Mouse (Mus musculus) forebrain, embryonic 10.5 days (tissue): Measurements from ENCODE around the gene Arhgdib. TPM values are rescaled to one million over a fixed set of nuclear protein-coding genes. Genes with fewer than 3 reads are reported as not detected.

ENCODE experiments used
- DNase-seq: peaks from one replicate; pipeline ENCODE4 v3.0.0-alpha.2; 2017; ENCODE audit warnings: low spot score; ENCODE audit errors: extremely low spot score
- H3K27ac ChIP-seq: fragments of 300-500 bp; sonication (generic); 2 replicates; pipeline ENCODE4 v1.5.1; 2016; ENCODE audit warnings: mild to moderate bottlenecking
- H3K27me3 ChIP-seq: fragments of 300-500 bp; sonication (generic); 2 replicates; pipeline ENCODE4 v1.6.1; 2016; ENCODE audit warnings: mild to moderate bottlenecking; ENCODE audit not compliant: poor library complexity, severe bottlenecking
- H3K36me3 ChIP-seq: fragments of 300-500 bp; sonication (generic); replicated peaks from 2 replicates; pipeline ENCODE4 v1.6.1; 2016; ENCODE audit warnings: mild to moderate bottlenecking, moderate library complexity
- H3K4me1 ChIP-seq: fragments of 300-500 bp; sonication (generic); 2 replicates; pipeline ENCODE4 v1.6.1; 2016
- H3K4me3 ChIP-seq: fragments of 300-500 bp; sonication (generic); 2 replicates; pipeline ENCODE4 v1.5.1; 2016; ENCODE audit warnings: mild to moderate bottlenecking, moderate library complexity
- H3K9me3 ChIP-seq: fragments of 300-500 bp; sonication (generic); 2 replicates; pipeline ENCODE4 v1.6.1; 2016; ENCODE audit warnings: mild to moderate bottlenecking, moderate library complexity
- WGBS: fragments of 180-500 bp; shearing (Covaris S2); methylation state at CpG from one replicate; pipeline ENCODE4 v1.1.7; 2016; 5-methylcytosine and 5-hydroxymethylcytosine counted together
- polyA plus RNA-seq: library from polyadenylated mRNA; unstranded; fragments of >200 nt; fragmentation: Nextera tagmentation; extraction: Ambion mirVana; gene quantifications from 2 replicates; pipeline ENCODE4 v1.2.1, GENCODE M21; 2016

The Arhgdib gene
- polyA plus RNA-seq, 1 experiment from 2014 or later: 25.3 TPM

DNA sequence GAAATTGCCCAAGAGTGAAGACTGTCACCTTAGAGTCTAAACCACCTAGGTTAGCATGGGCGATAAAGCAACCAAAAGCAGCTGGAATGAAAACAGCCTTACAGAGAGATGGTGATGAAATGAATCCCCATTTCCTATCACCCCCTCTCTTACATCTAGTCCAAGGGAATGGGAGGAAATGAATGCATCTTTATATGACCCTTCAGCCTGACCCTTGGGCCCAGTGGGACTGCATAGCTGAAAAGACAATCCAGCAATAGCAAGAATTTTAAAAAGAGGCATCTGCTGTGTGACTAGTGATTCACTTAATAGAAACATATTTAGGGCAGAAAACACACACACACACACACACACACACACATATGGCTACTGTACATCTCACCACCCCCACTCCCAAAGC is 14.1 kb downstream of the Arhgdib start:
- WGBS: 90% methylated on average over 1 of the region's 1 CpGs
- no peak overlapping the region for H3K4me3 ChIP-seq
- 0 out of 2 replicates have a peak, but pooled peaks cover 4% of the 10 kb centered on the region for H3K4me1 ChIP-seq
- H3K9me3 ChIP-seq: no peaks in the 10 kb centered on the region
- no peaks in the 10 kb centered on the region for H3K36me3 ChIP-seq
- no peak for DNase-seq
- H3K27me3 ChIP-seq: no peaks in the 10 kb centered on the region
- no peak overlapping the region for H3K27ac ChIP-seq

DNA sequence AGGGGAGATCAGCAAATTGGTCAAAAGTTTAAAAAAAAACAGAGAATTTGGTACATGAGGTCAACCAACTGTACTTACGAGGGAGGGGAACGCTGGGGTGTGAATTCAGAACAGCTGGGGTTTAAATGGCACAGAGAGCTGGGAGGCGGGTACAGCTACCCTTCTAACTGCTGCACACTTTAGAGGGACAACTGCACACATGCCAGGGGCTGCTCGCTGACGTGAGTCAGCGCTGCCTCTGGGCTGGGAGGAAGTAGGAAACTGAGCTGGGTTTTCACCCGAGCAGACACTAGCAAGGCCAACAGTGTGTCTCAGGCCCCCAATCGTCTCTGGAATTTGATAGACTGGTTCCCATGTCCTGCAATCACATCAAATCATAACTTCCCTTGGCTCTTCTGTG is 16.6 kb downstream of the Arhgdib start:
- no peak overlapping the region for H3K27ac ChIP-seq
- no peaks in the 10 kb centered on the region for H3K36me3 ChIP-seq
- H3K4me3 ChIP-seq: no peak overlapping the region
- WGBS: 83% methylated on average over 8 of the region's 8 CpGs
- H3K27me3 ChIP-seq: no peaks in the 10 kb centered on the region
- no peaks in the 10 kb centered on the region for H3K9me3 ChIP-seq
- 0 out of 2 replicates have a peak, but pooled peaks cover 2% of the 10 kb centered on the region for H3K4me1 ChIP-seq
- DNase-seq: no peak

DNA sequence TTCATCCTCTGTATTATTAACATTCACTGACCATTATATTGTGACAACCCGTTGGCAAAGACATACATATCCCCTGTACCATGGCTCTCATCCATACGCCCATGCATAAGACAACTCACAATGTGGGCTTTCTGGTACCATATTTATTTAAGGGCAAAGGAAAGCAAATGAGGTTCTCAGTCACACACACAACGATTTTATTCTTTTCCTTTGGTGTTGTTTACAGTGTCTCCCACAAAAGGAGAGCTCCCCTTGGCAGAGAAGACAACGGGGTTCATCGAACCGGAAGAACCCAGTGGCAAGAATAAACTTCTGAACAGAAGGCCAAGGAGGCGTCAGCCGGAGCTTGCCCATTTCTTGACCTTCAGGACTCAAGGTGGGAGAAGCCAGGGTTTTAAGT is 18.2 kb downstream of the Arhgdib start, which contains the start of gene Pde6h:
Pde6h (plus strand) TSS at position 301 of the 400 bp plus-strand sequence.
- H3K4me3 ChIP-seq: no peak within 1 kb of the TSS
- no peaks in the 10 kb centered on the region for H3K36me3 ChIP-seq
- no peaks in the 10 kb centered on the region for H3K9me3 ChIP-seq
- H3K4me1 ChIP-seq: 0 out of 2 replicates have a peak, but pooled peaks cover 2% of the 10 kb centered on the region
- no peak within 1 kb of the TSS for H3K27ac ChIP-seq
- WGBS: 92% methylated on average over 8 of the region's 8 CpGs
- no peak for DNase-seq
- H3K27me3 ChIP-seq: no peaks in the 10 kb centered on the region

DNA sequence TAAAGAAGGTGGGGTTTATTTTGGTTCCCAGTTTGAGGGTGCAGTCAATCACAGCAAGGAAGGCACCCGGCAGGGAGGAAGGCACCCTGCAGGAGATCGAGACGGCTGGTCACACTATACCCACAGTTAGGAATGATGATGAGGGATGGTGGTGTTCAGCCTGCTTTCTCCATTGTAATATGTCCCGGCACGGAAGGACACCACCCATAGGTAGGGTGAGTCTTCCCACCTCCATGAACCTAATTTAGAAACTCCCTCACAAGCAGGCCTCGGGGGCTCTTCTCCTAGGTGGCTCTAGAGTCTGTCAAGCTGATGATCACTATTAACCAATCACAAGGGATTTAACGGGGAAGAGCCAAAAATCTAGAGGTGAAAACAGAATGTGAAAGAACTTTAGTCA is 18.8 kb downstream of the Arhgdib start:
- no peaks in the 10 kb centered on the region for H3K9me3 ChIP-seq
- 91% methylated on average over 7 of the region's 7 CpGs for WGBS

DNA sequence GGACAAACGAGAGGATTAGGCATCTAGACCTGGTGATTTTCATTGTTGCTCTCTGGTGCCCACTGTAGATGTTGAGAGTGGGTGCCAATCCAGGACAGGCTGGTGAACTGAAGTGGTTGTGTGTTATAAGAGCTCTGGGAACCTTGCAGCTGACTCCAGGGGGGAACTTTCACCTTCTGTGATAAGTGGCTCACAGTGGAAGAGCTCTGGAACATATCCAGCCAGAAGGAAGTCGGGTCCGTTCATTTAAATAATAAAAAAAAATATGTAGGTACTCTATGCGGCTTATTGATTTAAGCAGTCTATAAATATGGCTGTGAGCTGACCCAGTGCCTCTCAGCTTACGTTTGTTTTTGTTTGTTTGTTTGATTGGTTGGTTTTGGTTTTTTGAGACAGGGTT is 19.6 kb downstream of the Arhgdib start, which contains the start of gene Erp27:
Erp27 (minus strand) TSS at position 101 of the 400 bp plus-strand sequence.
- H3K27ac ChIP-seq: no peak within 1 kb of the TSS
- H3K27me3 ChIP-seq: no peaks in the 10 kb centered on the region
- peaks cover 8% of the 10 kb centered on the region for H3K4me1 ChIP-seq
- H3K36me3 ChIP-seq: no peaks in the 10 kb centered on the region
- DNase-seq: no peak
- no peaks in the 10 kb centered on the region for H3K9me3 ChIP-seq
- H3K4me3 ChIP-seq: no peak within 1 kb of the TSS
- WGBS: 92% methylated on average over 5 of the region's 5 CpGs

More for the DNA sequence above, 18.8 kb downstream of the Arhgdib start:
- Histone ChIP-seq H3K36me3 (no peaks in the 10 kb centered on the region), H3K4me3 (no peak overlapping the region), H3K27me3 (no peaks in the 10 kb centered on the region), H3K4me1 (peaks cover 7% of the 10 kb centered on the region), H3K27ac (no peak overlapping the region)
- DNase-seq: no peak

DNA sequence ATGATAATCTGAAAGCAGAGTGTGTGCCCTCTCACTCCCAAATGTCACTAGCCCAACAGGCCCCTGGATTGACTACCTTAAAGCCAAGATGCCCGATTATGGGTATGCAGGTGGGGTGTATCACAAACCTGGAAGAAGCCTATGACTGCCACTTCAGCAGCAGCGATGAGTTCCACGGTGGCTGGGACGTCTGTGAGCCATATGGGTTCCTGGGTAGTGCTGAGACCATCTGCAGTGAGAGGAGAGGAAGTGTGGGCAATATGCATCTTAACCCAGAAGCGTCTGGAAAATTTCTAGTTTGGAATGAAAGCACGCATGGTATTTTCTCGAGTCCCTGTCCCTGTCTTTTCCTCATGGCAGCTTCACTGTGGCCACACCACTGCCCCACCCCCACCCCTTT is 20.1 kb downstream of the Arhgdib start:
- Histone ChIP-seq H3K4me3 (no peak overlapping the region), H3K27ac (no peak overlapping the region), H3K9me3 (no peaks in the 10 kb centered on the region), H3K4me1 (peaks cover 8% of the 10 kb centered on the region), H3K27me3 (no peaks in the 10 kb centered on the region), H3K36me3 (no peaks in the 10 kb centered on the region)
- DNase-seq: no peak
- WGBS: 84% methylated on average over 7 of the region's 7 CpGs

DNA sequence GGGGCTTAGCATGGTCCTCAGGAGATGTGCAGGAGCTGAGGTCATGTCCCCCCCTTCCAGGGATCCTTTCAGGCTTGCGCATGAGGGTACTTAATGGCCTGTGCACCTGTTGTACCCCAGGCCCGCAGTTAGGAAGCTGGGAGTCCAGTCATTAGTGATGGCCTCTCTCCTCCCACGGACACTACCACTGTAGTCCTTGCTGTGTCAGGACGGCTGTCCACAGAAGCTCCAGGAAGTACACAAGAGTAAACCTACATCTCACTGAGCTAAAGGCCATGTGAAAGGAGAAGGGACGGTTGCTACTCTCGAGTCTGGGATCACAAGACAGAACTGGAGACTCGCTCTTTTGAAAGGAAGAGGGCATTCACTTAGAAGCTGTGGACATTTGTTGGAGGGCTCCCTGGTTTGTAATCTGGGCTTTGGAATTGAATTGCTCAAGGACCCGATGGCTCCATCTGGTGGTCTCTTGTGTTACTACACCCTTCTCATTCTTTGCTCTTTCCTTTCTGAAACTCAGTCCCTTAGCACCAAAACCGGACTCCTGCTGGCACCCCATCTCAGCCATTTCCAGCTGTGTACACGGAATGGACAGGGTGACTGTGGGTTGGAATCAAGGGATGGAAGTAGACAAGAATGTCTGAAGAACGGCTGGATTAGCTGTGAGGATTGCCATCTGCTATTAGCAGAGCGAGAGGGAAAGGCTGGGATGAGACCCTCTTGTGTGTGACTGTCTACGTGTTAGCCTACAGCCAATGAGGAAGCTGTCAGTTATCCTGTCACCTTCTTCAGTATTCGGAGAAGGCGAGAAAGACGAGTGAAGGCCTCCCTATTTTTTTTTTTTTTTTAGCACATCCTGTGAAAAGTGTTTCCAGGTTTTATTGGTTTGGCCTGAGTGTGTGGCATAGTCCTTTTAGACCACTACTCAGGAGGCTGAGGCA is 21.1 kb downstream of the Arhgdib start:
- no peaks in the 10 kb centered on the region for H3K36me3 ChIP-seq
- peaks cover 8% of the 10 kb centered on the region for H3K4me1 ChIP-seq
- H3K9me3 ChIP-seq: no peaks in the 10 kb centered on the region
- WGBS: 51% methylated on average over 16 of the region's 16 CpGs
- H3K4me3 ChIP-seq: no peak overlapping the region
- no peak overlapping the region for H3K27ac ChIP-seq
- H3K27me3 ChIP-seq: no peaks in the 10 kb centered on the region
- peak; percentile 67 for DNase-seq

DNA sequence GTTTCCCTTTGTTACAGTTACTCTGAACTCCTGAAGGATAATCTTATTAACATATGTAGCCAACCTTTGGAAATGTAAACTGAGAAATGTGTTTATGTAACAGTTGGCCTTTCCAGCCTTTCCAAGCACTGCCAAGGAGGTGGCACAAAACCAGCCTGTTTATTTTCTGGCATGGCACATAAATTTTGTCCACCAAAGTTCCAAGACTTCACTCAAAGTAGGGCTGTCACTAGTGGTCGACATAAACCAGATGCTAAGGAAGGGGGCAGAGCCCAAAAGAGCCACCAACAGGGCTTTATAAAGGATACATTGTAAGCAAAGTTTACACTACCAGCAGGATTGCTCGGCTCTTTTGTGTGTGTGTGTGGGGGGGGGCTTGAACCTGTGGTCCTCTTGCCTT is 23.8 kb downstream of the Arhgdib start:
- Histone ChIP-seq H3K27me3 (0 out of 2 replicates have a peak, but pooled peaks cover 5% of the 10 kb centered on the region), H3K27ac (no peak overlapping the region), H3K4me3 (no peak overlapping the region), H3K9me3 (no peaks in the 10 kb centered on the region), H3K4me1 (peaks cover 18% of the 10 kb centered on the region), H3K36me3 (no peaks in the 10 kb centered on the region)
- DNase-seq: no peak
- WGBS: 14% methylated on average over 2 of the region's 2 CpGs

DNA sequence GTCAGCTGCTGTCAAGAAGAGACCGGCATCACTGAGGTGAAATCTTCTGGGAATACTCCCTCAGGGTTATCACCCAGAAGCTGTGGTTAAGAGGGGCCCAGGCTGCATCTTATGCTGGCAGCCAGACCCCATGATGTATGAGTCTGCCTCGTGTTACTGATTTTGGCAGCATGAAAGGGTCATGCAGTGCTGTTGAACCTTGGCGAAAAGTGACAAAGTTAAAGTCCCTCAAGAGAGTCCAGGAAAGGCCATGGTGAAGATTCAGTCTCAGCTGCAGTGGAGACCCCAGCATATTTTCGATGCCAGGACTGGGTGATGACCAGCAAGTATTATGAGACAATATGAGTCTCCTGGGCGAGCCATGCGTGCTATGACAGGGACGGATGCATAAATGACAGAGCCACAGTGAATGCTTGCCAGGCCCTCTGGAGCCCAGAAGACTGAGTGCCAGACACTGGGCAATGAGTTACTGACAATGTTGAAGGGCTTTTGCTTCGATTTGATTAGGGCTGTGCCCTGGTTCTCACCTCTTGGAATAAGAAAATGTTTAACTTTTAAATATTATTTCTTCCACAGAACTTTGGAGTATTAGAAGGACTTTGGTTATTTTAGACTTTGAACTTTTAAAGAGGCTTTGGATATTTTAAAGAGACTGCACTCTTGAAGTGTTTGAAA is 25.8 kb downstream of the Arhgdib start:
- Histone ChIP-seq H3K4me3 (no peak overlapping the region), H3K9me3 (no peaks in the 10 kb centered on the region), H3K4me1 (peaks cover 20% of the 10 kb centered on the region), H3K27ac (no peak overlapping the region), H3K36me3 (no peaks in the 10 kb centered on the region), H3K27me3 (0 out of 2 replicates have a peak, but pooled peaks cover 5% of the 10 kb centered on the region)
- DNase-seq: no peak
- 90% methylated on average over 8 of the region's 8 CpGs for WGBS

DNA sequence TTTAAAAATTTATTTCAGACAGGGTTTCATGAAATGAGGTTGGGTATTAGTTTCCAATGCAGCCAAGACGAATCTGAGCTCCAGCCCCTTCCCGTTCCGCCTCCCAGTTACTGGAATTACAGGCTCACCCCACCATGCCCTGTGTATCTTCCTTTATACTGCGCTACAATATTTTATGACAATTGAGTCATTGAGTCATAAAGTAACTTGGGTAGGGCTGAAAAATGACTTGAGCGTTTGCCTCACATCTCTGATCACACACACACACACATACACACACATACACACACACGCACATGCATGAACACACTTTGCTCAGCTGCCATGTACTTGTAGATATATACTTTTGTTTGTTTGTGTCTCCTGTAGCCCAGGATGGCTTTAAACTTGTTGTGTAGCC is 27.5 kb downstream of the Arhgdib start:
- WGBS: 94% methylated on average over 6 of the region's 6 CpGs
- peaks cover 18% of the 10 kb centered on the region for H3K4me1 ChIP-seq
- H3K4me3 ChIP-seq: no peak overlapping the region
- H3K27ac ChIP-seq: no peak overlapping the region
- no peaks in the 10 kb centered on the region for H3K36me3 ChIP-seq
- 0 out of 2 replicates have a peak, but pooled peaks cover 5% of the 10 kb centered on the region for H3K27me3 ChIP-seq
- no peak for DNase-seq
- H3K9me3 ChIP-seq: no peaks in the 10 kb centered on the region

DNA sequence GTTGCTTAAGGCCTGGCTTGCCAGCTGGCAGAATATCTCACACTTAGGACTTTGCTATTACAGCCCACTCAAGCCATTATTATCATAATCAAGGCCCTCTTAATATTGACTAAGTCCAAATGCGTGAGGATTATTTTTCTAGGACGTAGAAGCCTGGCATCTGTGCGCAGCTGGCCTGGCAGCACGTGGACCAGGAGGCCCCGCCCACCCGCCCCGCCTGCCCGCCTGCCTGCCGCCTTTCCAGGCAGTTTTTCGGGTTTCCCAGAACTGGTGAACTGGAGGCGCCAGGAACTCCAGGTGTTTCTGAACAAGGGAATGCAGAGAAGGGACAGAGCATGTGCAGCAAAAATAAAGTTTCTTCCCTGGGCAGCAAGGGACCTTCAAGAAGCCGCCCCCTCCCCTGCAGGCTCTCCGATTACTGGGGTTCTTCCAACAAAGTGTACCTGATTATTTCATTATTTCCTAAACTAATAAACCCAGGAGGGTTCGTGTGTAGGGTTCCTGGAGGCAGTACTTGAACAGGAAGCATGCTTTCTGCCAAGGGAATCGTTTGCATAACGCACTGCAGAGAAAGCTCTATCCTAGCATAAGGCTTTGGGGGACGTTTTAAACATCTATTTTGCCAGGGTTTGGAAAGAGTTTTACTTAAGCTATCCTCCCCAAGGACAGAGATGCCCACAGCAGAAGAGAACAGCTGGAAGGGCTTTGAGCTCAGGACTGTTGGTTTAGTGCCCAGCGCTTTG is 28.1 kb downstream of the Arhgdib start:
- Histone ChIP-seq H3K36me3 (no peaks in the 10 kb centered on the region), H3K4me1 (peaks cover 18% of the 10 kb centered on the region), H3K27me3 (0 out of 2 replicates have a peak, but pooled peaks cover 5% of the 10 kb centered on the region), H3K9me3 (no peaks in the 10 kb centered on the region), H3K27ac (peak overlapping the region; percentile 42; the same call in 1 of the 2 replicates), H3K4me3 (peak overlapping the region; percentile 36)
- 16% methylated on average over 18 of the region's 18 CpGs for WGBS
- peak; percentile 30 for DNase-seq

DNA sequence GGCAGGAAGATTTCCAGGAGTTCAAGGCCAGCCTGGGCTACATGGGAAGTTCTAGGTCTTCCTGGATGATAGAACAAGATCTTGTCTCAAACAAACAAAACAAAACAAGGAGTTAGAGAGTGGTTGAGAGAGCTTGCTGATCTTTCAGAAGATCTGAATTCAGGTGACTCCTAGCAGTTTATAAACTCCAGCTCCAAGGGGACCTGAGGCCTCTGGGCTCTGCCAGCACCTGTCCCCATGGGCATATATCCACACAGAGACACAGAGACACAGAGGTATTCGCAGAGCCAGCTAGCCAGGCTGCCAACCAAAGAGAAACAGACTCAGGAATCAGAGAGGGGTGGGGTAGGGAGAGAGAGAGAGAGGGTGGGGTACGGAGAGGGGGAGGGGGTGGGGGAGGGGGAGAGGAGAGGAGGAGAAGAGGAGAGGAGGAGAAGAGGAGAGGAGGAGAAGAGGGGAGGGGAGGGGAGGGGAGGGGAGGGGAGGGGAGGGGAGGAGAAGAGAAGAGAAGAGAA is 28.9 kb downstream of the Arhgdib start:
- H3K9me3 ChIP-seq: no peaks in the 10 kb centered on the region
- H3K27me3 ChIP-seq: 0 out of 2 replicates have a peak, but pooled peaks cover 5% of the 10 kb centered on the region
- 83% methylated on average over 1 of the region's 2 CpGs for WGBS
- DNase-seq: no peak
- H3K27ac ChIP-seq: no peak overlapping the region
- H3K4me3 ChIP-seq: no peak overlapping the region
- no peaks in the 10 kb centered on the region for H3K36me3 ChIP-seq
- H3K4me1 ChIP-seq: peaks cover 13% of the 10 kb centered on the region
